Mouse (Mus musculus): ENCODE data around the gene Cdv3. TPM values are rescaled to one million over a fixed set of nuclear protein-coding genes. Genes with fewer than 3 reads are reported as not detected.

Gene Cdv3
- polyA plus RNA-seq (2017; shearing (Covaris generic)), result 90.2 TPM

DNA sequence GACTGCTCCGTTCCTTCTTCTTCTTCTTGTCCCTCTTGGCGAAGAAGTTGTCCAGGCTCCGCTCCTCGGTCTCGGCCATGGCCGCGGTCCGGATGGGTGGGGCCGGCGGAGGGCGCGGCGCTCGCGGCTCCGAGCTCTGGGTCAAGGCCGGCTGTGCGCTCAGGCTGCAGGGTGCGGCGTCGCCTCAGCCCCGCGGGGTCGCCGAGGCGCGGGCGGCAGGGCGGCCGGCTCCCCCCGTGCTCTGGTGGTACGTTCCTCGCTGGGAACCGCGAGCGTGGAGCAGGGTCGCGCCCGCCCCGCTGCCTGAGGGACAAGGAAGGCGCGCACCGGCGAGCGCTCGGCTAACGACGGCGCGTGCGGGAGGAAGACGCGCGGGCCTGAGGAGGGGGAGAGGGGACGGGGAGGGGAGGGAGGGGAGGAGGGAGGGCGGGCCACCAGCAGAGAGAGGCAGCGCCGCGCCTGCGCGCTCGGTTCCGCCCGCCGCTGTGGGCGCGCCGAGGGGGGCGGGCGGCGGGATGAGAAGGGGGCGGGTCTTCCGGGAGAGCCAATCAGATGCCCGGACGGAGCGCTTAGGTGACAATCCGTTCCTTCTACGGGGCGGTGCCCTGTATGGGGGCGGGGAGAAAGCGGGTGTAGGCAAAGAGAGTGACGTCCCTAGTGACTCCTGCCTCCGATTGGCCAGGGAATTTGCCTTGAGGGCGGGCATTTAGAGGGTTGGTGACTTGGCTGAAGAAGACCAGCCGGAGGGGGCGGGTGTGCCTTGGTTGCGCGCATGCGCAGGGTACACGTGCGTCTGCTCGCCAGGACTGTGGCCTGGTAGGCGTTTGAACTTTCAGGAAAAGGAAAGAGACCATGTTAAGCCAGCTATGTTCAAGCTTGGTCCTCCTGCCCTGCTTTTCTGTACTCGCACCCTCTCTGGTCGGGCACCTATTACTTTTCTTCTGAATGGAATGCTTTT lies at the start of gene Cdv3:
Gene Cdv3, minus strand, starts transcription at position 551 of the 958 bp plus-strand sequence.

DNA sequence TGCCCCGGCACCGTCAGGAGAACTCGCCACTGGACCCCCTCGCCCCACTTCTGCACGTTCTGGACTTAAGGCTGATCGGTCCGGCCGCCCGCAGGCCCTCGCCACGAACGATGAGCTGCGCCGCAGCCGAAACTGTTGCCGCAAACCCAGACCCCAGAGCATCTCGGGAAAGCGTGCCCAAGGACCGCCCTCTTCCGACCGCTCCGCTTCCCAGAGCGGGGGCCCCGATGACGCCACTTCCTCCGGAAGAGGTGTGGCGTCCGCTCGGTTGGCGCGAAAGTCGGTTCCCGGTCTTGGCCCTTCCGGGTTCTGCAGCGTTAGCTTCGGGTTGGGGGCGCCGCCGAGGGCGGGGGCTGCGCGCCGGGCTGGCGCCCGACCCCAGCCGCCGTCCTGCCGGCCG lies 60.7 kb downstream of the Cdv3 start, which contains the start of the genes 1300017J02Rik and Topbp1:
Gene 1300017J02Rik, minus strand, starts transcription at position 156 of the 400 bp plus-strand sequence.
Gene Topbp1, plus strand, starts transcription at position 289 of the 400 bp plus-strand sequence.

Other genes with a start within 250 kb of the Cdv3 start
- gene Srprb, start 163.7 kb downstream of the Cdv3 start, polyA plus RNA-seq (2017; shearing (Covaris generic)), result 34.2 TPM
- 0.95 TPM for gene Gm20425, start 135.5 kb downstream of the Cdv3 start, polyA plus RNA-seq (2017; shearing (Covaris generic))
- 3.2 TPM for gene Trf, start 135.4 kb downstream of the Cdv3 start, polyA plus RNA-seq (2017; shearing (Covaris generic))
- not detected for gene 1300017J02Rik, start 60.8 kb downstream of the Cdv3 start, polyA plus RNA-seq (2017; shearing (Covaris generic))
- 52.2 TPM for gene Topbp1, start 60.6 kb downstream of the Cdv3 start, polyA plus RNA-seq (2017; shearing (Covaris generic))
- gene Bfsp2, start 114.6 kb upstream of the Cdv3 start, polyA plus RNA-seq (2017; shearing (Covaris generic)), result not detected